Mouse (Mus musculus) adrenal gland, postnatal 14 days (tissue): ENCODE measurements around the gene Stk17b. TPM values are rescaled to one million over a fixed set of nuclear protein-coding genes. Genes with fewer than 3 reads are reported as not detected.
A peak's percentile ranks its signal among the peaks of the same experiment; 100 is the strongest.

ENCODE experiments used
- DNase-seq: peaks from one replicate; pipeline ENCODE4 v3.0.0; 2021; ENCODE audit warnings: mixed read lengths
- long read RNA-seq, 2 experiments: library from polyadenylated mRNA; stranded (forward); transcript quantifications; one replicate each; pipeline ENCODE4 v2.0.0; 2021
- total RNA-seq: library from RNA; stranded (reverse); gene quantifications from 2 replicates; pipeline ENCODE4 v1.2.3, GENCODE M21; 2021

Gene Stk17b
- total RNA-seq = 17.3 and 28.2 TPM in 2 replicates
- long read RNA-seq, experiment 1, partial matches to known transcripts = 0 of 7 reads
- long read RNA-seq, experiment 1, other reads (novel, unspliced or antisense) = 5 of 7 reads
- long read RNA-seq, experiment 2, partial matches to known transcripts = 0 of 1 reads
- long read RNA-seq, experiment 2, other reads (novel, unspliced or antisense) = 0 of 1 reads

DNA sequence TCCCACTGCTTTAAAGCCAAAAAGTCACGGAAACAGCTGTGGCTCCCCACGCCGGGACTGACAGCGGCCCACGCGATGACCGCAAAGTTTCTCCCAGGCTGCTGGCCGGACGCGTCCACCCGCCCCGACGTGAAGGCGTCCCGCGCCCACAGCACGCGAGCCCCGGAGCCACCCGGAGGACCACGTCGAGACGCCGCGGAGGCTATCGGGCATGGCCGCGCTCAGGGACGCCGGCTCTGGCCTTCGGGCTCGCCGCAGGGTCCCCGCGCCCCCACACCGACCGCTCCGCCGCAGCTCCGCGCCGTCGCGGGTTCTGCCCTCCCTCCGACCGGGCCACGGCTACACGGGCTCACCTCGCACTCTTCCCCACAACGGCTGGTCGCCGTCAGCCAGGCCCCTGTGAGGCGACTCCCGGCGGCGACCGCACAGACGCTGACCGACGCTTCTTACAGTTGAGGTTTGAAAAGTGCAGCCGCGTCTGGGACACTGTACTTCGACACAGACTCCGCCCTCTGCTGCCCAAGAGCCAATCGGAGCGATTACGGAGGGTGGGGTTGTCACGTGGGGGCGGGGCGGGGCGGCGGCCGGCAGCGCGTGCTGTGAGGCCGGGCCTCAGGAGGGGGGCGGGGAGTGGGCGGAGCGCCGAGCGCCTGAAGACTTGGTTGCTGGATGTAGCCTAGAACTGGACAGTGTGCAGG is at the start of gene Stk17b:
Gene Stk17b (minus strand): TSS at position 504 of the 698 bp plus-strand sequence.
- DNase-seq = peak; percentile 97

DNA sequence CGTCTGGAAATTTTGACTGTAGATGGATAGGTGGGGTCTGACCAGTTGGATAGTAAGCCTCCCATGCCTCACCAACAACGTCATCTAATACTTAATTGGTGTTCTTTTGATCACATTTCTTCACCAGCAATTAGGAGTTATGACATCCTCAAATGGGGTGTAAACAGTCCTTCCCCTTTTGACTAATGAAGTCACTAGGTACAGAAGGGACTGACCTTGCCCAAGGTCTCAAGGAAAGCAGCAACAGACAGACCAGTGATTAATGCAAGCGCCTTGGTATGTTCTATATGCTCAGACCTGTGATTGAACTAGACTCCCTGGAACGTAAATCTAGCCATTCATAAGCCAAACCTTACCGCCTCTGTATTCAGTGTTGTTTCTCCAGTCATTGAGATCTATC is 45.3 kb upstream of the Stk17b start:
- no peak for DNase-seq

DNA sequence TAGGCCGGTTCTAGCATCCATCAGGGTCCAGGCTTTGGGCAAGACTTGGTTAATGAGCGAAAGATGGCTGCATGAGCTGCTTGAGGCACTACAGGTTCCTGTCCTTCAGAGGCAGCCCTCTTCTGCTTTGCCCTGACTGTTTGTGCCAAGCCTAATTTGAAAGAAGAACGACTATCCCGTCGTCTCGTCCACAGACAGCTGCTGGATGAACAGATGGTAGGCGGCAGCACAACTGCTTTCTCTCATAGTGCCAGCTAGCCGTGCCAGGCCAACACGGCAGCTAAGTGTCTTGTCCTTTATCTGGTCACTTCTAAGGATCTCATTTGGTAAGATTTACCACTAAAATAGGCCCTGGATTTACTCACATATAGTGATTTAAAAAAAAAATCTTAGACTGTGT is 44.1 kb upstream of the Stk17b start:
- DNase-seq = no peak

DNA sequence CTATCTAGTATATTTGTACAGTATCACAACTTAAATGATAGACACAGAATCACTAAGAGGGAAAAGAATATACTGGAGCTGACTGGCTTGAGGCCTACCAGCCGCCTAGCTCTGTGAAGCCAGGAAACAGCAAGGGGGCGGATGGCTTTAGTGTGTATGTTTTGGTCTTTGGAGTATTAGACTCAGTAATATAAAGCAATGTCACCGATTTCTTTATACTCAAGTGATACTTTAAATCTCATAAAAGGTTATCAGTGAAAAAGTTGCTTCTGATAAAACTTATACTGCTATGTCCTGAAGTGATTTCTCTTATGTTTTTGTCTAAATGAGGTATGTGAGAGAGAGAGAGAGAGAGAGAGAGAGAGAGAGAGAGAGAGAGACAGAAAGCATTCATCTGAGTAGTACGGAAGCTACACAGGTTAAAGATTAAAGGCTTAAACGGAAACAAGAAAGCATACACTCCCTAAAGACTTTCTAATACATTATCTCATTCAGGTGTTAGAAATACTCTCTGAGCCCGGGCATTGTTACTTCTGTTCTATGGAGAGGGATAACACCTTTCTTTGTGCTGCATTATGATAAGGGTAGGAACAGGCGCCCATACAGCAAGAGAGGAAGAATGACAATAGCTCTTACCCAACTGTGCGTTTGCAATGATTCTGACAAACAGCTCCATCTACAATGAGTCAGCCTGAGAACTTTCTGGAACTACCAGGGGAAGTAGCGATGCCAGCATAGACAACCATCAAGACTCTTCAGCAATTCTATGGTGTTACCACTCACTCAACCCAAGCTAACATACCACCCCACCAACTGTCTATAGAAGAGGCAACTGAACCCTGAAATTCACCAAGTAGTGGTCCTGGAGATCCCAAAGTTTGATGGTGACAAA is 39.7 kb upstream of the Stk17b start:
- DNase-seq = no peak

DNA sequence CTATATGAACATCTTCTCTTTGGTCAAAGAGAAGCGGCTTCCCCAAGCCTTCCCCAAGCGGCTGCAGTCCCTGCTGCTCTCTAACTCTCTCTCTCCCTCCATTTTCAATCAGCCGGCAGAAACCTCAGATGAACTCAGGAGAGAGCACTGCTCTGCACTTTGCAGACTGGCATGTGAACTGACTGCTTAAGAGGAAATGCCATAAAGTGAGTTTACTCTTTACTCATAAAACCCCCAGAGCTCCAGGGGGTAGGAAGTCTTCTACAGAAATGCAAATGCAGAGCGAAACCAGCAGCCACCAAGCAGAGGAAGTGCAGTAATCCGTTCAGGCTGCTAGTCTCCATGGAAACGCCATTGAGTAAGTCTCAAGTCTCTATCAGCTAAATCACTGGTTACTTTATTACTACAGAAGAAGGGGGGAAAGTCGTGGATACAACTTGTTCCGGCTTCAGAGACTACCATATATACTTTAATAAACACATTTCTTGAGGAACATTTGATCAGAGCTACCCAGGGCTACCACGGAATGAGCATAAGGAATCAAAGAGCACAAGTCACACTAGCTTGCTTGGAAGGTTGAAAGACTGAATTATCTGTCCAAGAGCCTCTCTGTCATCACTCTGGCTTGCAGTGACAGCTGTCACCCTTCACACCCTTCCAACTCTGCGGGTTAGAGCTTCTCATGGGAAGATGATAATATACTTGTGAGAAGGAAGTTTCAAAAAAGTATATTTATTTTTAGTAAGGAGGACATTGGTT is 38.8 kb upstream of the Stk17b start:
- peak; percentile 45 for DNase-seq

DNA sequence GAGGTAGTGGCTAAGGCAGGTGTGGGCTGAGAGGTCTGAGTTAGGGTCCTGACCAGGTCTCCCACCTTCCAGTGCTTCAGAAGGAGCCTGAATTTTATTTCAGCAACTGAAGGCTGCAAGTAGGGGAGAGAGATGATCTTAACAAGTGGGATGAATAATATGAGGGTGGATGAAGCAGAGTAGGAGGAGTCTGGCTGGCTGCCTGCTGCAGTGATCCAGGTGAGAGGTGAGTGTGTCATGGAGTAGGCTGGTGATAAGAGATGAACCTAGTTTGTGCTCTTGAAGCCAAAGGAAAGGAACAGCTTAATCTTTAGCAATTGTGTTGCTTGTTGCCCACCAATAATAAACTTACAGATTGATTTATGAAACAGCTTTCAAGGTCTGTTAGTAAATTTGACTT is 37.0 kb upstream of the Stk17b start:
- no peak for DNase-seq

DNA sequence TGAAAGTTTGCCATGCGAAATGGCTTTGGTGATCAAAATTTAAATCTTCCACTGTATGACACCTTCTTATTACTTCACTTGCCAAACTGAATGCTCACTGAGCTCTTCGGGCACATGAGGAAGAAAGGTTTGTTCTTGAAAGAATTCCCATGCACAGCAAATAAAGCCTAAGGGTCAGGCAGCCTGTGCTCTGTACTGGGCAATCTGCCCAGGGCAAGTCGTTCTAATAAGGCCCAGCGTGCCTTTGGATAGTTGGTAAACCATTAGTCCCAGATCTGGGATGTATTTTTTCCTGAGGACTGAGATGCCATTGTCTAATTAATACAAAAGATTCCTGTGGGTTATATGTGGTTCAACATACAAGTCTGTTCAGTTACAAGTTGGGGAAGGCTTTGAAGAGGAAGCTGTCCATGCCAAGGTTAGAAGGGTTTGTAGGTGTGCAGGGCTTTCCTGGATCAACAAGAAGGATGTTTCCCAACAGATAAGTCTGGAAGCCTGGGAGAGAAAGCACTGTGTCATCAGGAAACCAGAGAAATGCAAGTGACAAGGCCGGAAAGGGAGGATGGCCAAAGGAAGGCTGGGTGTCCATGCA is 35.1 kb upstream of the Stk17b start:
- no peak for DNase-seq

DNA sequence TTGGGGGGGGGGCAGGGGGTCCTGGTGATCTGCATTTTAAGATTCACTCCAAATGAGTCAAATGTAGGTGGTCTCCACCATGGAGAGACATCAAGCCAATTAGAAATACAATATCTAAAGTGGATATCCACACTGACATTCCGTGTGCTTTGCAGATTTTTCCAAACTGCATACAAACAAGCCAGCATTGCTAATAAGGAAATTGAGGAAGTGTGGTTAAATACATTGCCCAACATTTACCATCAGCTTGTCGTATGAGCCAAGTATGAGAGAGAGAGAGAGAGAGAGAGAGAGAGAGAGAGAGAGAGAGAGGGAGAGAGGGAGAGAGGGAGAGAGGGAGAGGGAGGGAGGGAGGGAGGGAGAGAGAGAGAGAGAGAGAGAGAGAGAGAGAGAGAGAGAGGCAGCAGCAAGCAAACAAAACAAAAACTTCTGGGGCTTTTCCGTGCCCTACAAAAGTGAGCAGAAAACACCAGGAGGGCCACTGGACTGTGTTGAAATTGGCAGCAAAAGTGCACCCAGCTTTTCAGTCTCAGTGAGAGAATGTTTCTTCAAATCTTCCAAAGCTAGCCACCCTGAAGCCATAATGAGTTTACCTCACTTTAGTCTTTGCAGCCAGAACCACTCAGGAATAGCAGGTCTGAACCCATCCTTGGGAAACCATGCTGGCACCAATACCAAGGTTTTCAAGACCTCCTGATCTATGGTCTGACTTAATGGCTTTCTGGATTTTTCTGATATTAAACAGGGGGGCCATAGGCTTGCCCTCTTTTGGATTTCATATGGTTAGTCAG is 33.2 kb upstream of the Stk17b start:
- no peak for DNase-seq

DNA sequence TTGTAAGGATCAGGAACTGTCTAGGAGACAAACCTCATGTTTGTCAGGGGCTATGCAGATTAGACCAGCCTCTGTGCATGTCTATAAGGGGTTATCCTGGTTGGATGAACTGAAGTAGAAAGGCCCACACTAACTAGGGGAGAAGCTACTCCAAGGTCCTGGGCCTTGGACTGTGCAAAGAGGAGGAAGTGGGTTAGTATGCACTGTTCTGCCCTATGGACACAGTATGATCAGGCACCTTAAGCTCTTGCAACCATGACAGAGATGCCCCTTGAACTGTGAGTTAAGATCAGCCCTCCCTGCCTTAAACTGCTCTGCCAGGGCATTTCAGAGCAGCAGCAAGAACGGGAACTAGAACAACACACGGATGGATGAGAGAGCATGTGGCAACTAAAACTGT is 31.3 kb upstream of the Stk17b start:
- DNase-seq = no peak

DNA sequence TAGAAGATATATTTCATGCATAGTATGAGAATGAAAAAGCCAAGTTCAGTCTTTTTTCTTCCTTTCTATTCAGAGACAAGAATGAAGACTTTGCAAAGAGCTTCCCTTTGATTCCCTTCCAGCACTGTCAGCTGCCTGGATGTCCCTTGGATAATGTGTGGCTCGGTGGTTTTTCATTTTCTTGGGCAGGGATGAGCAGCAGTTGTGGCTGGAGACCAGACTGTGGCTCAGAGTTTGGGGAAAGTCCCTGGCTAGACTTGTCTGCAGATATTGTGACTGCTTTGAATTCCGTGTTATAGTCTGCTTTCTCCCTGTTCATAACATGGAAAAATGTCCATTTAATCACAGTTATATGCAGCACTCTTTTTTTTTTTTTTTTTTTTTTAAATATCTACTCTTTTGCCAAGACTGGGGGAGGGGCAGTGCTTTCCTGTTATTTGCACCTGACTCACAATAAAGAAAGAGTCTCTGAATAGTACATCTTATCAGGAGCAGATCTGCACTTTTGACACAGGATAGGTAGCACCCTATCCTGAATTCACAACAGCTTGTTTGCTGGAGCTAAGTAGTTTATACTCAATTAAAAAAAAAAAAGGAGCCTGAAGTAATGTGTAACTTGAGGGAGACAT is 29.2 kb upstream of the Stk17b start:
- DNase-seq = no peak

DNA sequence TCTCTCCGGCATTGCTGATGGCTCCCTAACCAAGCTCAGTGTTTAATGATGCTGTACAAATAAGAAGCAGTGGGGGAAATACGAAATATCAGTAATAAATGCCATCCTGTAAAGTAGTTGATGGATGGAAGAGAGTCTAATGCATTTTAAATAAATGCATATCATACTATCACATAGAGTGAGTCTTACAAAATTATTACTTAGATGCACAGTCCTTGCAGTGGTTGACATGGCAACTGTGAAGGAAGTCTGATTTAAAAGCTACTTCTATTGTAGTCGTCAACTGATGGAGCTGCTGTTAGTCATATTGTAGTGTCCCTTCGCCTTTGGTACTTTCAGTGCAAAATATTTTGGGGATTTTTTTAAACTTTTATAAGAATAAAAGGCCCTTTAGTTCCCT is 26.9 kb upstream of the Stk17b start:
- DNase-seq = no peak

DNA sequence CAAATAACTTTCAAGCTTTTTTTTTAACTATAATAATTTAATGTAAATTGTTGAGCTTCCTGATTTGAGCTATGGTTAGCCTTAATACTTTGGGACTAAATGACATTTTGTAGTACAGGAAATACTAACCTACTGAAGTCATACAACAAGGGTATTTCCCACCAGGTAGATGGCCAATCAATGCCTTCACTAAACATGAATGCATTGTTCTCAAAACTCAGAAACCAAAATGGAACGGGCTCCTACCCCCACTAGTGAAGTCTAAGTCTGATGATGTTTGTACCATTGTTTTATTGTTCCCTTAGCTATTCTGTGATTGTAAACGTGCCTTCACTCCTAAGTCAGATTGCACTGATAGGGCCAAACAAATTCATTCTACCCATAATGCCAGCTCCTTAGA is 23.2 kb upstream of the Stk17b start:
- no peak for DNase-seq

DNA sequence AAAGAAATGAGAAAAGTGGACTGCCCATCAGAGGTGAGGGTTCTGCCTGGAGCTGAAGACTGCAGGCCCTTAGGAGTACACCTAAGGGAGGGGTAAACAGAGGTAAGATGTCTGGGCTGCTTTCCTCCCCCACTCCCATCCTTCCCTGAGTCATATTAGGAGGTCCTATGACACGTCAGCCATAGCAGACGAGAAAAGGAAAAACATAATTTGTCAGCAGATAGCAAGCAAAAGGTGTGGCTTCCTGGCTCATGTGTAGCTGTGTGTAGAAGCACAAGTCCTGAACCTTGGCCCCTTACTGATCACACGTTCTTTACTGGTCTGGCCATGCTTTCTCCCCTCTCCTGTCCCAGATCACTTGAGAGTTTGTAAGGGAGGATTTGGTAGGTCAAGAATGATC is 12.8 kb upstream of the Stk17b start:
- no peak for DNase-seq

DNA sequence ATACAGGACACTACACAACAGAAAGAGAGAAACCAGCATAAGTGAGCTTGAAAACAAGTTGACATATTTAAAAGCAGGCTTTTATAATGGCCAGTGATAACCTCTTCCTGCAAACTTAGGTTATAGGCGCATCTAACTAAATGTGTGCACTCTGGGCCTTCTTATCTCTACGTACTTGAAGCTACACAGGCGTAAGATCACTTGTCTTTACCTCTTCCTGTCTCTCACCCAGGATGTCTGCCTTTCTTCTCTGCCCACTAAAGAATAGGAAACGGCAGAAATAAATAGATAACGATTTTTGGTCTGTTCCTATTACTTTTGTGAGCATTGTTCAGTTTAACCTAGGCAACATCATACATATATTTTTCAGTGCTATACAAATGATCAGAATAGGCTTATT is 12.1 kb upstream of the Stk17b start:
- no peak for DNase-seq

DNA sequence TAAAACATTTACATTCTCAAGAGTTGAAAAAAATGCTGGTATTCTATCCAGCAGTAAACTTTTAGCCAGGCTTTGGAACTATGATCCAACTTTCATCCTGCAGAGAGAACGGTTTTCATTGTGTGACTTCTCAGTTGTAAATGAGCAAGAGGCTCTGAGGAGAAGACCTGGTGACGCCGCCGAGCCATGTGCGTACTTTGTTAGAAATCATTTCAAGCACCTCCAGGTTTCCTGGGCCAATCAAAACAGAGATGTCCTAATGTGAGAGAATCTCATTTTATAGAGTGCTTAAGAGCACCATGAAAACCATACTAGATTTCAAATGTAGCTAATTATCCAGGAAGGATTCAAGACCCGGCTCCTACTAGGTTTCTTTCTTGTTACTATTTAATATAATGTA is 11.2 kb upstream of the Stk17b start:
- no peak for DNase-seq

DNA sequence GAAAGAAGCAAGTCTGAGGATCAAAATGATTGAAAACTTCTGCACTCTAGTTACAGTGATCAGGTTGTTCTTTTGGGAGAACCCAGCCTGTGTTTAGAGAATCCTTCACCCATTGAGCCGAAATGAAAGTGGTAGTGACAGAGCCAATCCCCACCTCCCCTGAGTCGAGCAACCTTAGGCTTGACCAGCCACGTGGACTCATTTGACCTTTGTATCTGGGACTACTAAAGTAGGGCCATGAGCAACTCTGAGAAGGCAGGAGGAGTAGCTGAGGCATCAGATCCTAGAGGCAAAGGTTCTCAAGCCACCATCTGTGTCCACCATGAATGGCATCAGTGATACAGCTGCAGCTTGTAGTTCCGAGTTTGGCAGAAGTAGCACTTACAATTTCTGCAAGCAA is 10.6 kb upstream of the Stk17b start:
- DNase-seq = no peak

DNA sequence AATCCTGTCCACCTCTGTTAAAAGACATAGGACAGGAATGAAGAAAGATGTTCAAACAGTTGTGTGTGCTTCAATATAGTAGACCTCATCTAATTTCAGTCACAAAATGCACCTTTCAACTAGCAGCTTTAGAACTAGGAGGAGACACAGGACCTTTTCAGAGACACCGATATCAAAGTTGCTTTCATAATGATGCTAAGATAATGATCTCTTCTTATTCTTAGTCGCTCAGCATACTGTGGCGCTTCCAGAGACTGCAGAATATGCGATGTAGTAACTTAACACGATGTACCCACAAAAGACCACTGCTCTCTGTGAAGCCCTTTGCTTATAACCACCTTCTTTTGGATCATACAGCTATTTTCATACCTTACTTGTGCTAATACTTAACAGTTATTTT is 10.1 kb upstream of the Stk17b start:
- no peak for DNase-seq

DNA sequence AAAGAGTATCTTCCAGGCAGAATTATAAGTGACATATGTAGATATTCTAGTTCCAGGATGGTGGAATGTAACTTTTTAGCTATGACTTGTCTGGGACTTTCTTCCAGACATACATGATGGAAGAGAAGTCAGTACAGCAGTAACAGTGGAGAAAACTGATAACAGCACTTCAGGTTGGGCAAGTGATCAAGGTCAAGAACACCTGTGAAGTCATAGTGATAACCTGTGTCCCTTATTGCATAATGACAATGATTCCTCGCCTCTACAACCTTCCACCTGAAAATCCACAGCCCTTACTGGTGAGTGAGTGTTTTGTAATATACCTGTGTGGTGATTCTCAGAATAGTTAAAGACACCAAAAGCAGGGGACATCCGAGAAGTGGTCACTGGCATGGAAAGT is 9.3 kb upstream of the Stk17b start:
- no peak for DNase-seq

DNA sequence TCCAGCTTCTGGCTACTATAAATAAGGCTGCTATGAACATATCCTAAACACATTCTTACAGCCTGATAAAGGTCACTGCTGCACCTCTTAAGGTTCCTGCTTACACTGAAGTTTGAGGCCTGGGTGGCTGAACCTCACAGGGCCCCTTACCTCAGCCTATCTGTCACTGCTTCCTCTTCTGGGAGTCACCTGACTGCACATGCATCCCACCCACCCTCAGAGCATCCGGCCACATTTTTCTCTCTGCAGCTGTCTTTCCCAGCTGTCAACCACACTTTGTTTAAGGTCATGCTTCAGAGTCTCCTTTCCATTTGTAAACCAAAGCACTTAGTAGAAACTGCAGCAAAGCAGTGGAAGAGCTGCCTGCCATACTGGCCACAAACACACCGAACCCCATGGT is 6.3 kb upstream of the Stk17b start:
- DNase-seq = peak; percentile 12

DNA sequence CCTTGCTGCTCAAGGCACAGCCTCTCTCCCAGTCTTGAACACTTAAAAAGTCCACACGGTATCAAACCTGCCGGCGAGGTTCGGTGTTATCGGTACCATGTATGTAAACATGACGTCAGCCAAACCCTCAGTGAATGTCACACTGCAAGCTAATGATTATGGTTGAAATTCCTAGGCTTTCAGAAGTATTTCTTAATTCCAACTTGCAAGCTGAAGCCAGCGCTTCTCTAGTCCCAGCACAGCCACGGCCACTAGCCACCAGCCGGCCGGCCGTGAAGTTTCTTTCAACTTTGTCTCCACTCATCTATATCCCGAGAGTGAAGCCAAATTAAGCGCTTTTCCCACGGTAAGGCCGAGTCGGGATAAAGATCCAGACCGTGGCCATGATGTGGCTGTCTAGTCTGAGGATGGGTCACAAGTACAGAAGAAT is 718 bp downstream of the Stk17b start:
- peak; percentile 44 for DNase-seq

DNA sequence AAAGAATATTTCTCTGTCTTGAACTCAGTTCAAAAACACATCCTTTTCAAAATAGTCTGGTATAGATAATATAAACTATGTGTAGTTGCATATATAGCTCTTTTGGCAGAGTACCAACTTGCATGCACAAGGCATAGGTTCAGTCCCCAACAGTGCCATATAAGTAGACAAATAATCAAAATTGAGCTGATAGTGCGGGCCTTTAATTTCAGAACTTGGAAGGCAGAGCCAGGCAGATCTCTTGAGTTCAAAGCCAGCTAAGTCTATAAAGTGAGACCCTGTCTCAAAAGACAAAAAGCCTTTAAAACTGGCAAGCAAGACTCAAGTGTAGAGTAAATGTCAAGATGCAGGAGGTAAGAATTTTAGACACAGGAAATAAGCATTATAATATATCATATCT is 2.1 kb downstream of the Stk17b start:
- no peak for DNase-seq
